Mouse (Mus musculus): ENCODE data around the gene Eri3. TPM values are rescaled to one million over a fixed set of nuclear protein-coding genes. Genes with fewer than 3 reads are reported as not detected.

Eri3 gene
- total and polyA plus RNA-seq, 3 experiments: 20.7 to 151 (median 54.3) TPM

- ATAC-seq (ENCODE audit: extremely low read depth, insufficient number of reproducible peaks, low FRiP score, poor library complexity, severe bottlenecking) (no peak), DNase-seq (ENCODE audit: low spot score) (no peak)
- H3K36me3 ChIP-seq (replicated peaks): peaks cover 89% of the 10 kb centered on the region
- H3K27me3 ChIP-seq (ENCODE audit: insufficient read depth, low read length): no peaks in the 10 kb centered on the region
- peaks cover 16% of the 10 kb centered on the region for H3K4me1 ChIP-seq (ENCODE audit: insufficient read depth, low read depth, low read length)
- no peaks in the 10 kb centered on the region for H3K9me3 ChIP-seq (replicated peaks)
- H3K4me3 ChIP-seq (ENCODE audit: low read depth, low read length): no peak overlapping the region
- no peak for TF ChIP-seq TAL1 (conservative IDR thresholded peaks at IDR 0.05; ENCODE audit: low read depth, low read length)
- TF ChIP-seq POLR2AphosphoS5 (IDR thresholded peaks at IDR 0.05; ENCODE audit: insufficient replicate concordance, low read depth, low read length): no peak
- TF ChIP-seq GATA1 (IDR thresholded peaks at IDR 0.05; ENCODE audit: borderline replicate concordance, low read length): no peak
- no peak for TF ChIP-seq GATA2 (IDR thresholded peaks at IDR 0.05; ENCODE audit: borderline replicate concordance, low read depth, low read length)
- TF ChIP-seq CTCF (IDR thresholded peaks at IDR 0.05; ENCODE audit: low read depth, low read length): no peak
These were observed 55.2 kb downstream of the Eri3 start for GRCm38 (mm10) chr4:117605099-117605953.

GRCm38 (mm10) chr4:117605954-117606227 lies 55.7 kb downstream of the Eri3 start:
- no peaks in the 10 kb centered on the region for H3K27me3 ChIP-seq (ENCODE audit: insufficient read depth, low read length)
- no peak overlapping the region for H3K4me3 ChIP-seq (ENCODE audit: low read depth, low read length)
- no peak for TF ChIP-seq GATA2 (IDR thresholded peaks at IDR 0.05; ENCODE audit: borderline replicate concordance, low read depth, low read length)
- TF ChIP-seq CTCF (IDR thresholded peaks at IDR 0.05; ENCODE audit: low read depth, low read length): no peak
- TF ChIP-seq POLR2AphosphoS5 (IDR thresholded peaks at IDR 0.05; ENCODE audit: insufficient replicate concordance, low read depth, low read length): no peak
- no peak for TF ChIP-seq TAL1 (conservative IDR thresholded peaks at IDR 0.05; ENCODE audit: low read depth, low read length)
- TF ChIP-seq GATA1 (IDR thresholded peaks at IDR 0.05; ENCODE audit: borderline replicate concordance, low read length): no peak
- ATAC-seq (ENCODE audit: extremely low read depth, insufficient number of reproducible peaks, low FRiP score, poor library complexity, severe bottlenecking) (no peak), DNase-seq (ENCODE audit: low spot score) (no peak)
- peaks cover 20% of the 10 kb centered on the region for H3K4me1 ChIP-seq (ENCODE audit: insufficient read depth, low read depth, low read length)
- no peaks in the 10 kb centered on the region for H3K9me3 ChIP-seq (replicated peaks)
- peaks cover 87% of the 10 kb centered on the region for H3K36me3 ChIP-seq (replicated peaks)

GRCm38 (mm10) chr4:117606831-117607610 lies 56.9 kb downstream of the Eri3 start:
- peaks cover 87% of the 10 kb centered on the region for H3K36me3 ChIP-seq (replicated peaks)
- ATAC-seq (ENCODE audit: extremely low read depth, insufficient number of reproducible peaks, low FRiP score, poor library complexity, severe bottlenecking): no peak

GRCm38 (mm10) chr4:117608265-117608664 lies 58.1 kb downstream of the Eri3 start:
- Histone ChIP-seq H3K36me3 (replicated peaks) (peaks cover 86% of the 10 kb centered on the region), H3K4me1 (ENCODE audit: insufficient read depth, low read depth, low read length) (peaks cover 37% of the 10 kb centered on the region), H3K9me3 (replicated peaks) (no peaks in the 10 kb centered on the region), H3K27me3 (ENCODE audit: insufficient read depth, low read length) (no peaks in the 10 kb centered on the region), H3K4me3 (ENCODE audit: low read depth, low read length) (no peak overlapping the region)
- DNase-seq (ENCODE audit: low spot score): no peak
- ATAC-seq (ENCODE audit: extremely low read depth, insufficient number of reproducible peaks, low FRiP score, poor library complexity, severe bottlenecking): no peak
- TF ChIP-seq CTCF (IDR thresholded peaks at IDR 0.05; ENCODE audit: low read depth, low read length): no peak

More at GRCm38 (mm10) chr4:117606831-117607610, 56.9 kb downstream of the Eri3 start:
- DNase-seq (ENCODE audit: low spot score): no peak
- H3K4me3 ChIP-seq (ENCODE audit: low read depth, low read length): no peak overlapping the region
- no peaks in the 10 kb centered on the region for H3K9me3 ChIP-seq (replicated peaks)
- no peaks in the 10 kb centered on the region for H3K27me3 ChIP-seq (ENCODE audit: insufficient read depth, low read length)
- peaks cover 32% of the 10 kb centered on the region for H3K4me1 ChIP-seq (ENCODE audit: insufficient read depth, low read depth, low read length)
- TF ChIP-seq GATA1 (IDR thresholded peaks at IDR 0.05; ENCODE audit: borderline replicate concordance, low read length) (no peak), POLR2AphosphoS5 (IDR thresholded peaks at IDR 0.05; ENCODE audit: insufficient replicate concordance, low read depth, low read length) (no peak), GATA2 (IDR thresholded peaks at IDR 0.05; ENCODE audit: borderline replicate concordance, low read depth, low read length) (no peak), TAL1 (conservative IDR thresholded peaks at IDR 0.05; ENCODE audit: low read depth, low read length) (no peak), CTCF (IDR thresholded peaks at IDR 0.05; ENCODE audit: low read depth, low read length) (no peak)

- H3K4me1 ChIP-seq (ENCODE audit: insufficient read depth, low read depth, low read length): peaks cover 40% of the 10 kb centered on the region
- peaks cover 89% of the 10 kb centered on the region for H3K36me3 ChIP-seq (replicated peaks)
- H3K4me3 ChIP-seq (ENCODE audit: low read depth, low read length): no peak overlapping the region
- no peak for DNase-seq (ENCODE audit: low spot score)
- H3K9me3 ChIP-seq (replicated peaks): no peaks in the 10 kb centered on the region
- no peaks in the 10 kb centered on the region for H3K27me3 ChIP-seq (ENCODE audit: insufficient read depth, low read length)
- ATAC-seq (ENCODE audit: extremely low read depth, insufficient number of reproducible peaks, low FRiP score, poor library complexity, severe bottlenecking): no peak
- TF ChIP-seq GATA2 (IDR thresholded peaks at IDR 0.05; ENCODE audit: borderline replicate concordance, low read depth, low read length) (no peak), GATA1 (IDR thresholded peaks at IDR 0.05; ENCODE audit: borderline replicate concordance, low read length) (no peak), CTCF (IDR thresholded peaks at IDR 0.05; ENCODE audit: low read depth, low read length) (no peak), POLR2AphosphoS5 (IDR thresholded peaks at IDR 0.05; ENCODE audit: insufficient replicate concordance, low read depth, low read length) (no peak)
These were observed 59.3 kb downstream of the Eri3 start for GRCm38 (mm10) chr4:117609371-117610039.

GRCm38 (mm10) chr4:117611385-117611784 lies 61.2 kb downstream of the Eri3 start:
- Histone ChIP-seq H3K36me3 (replicated peaks) (peaks cover 86% of the 10 kb centered on the region), H3K4me1 (ENCODE audit: insufficient read depth, low read depth, low read length) (peaks cover 40% of the 10 kb centered on the region), H3K4me3 (ENCODE audit: low read depth, low read length) (no peak overlapping the region; the same call in 1 of the 2 replicates), H3K27me3 (ENCODE audit: insufficient read depth, low read length) (no peaks in the 10 kb centered on the region), H3K9me3 (replicated peaks) (no peaks in the 10 kb centered on the region)
- TF ChIP-seq TAL1 (conservative IDR thresholded peaks at IDR 0.05; ENCODE audit: low read depth, low read length): 0 out of 2 replicates have a peak, but pooled peaks have one; percentile 25
- no peak for TF ChIP-seq POLR2AphosphoS5 (IDR thresholded peaks at IDR 0.05; ENCODE audit: insufficient replicate concordance, low read depth, low read length)
- ATAC-seq (ENCODE audit: extremely low read depth, insufficient number of reproducible peaks, low FRiP score, poor library complexity, severe bottlenecking) (peak; percentile 66), DNase-seq (ENCODE audit: low spot score) (no peak)

Measured in G1E (cell line).